Mouse (Mus musculus) E14TG2a.4 (cell line): ENCODE measurements around the gene Ostf1.

Source experiments
- CTCF ChIP-seq: conservative IDR thresholded peaks from 2 replicates; pipeline ENCODE4 v1.5.1; 2014; ENCODE audit warnings: low read length
- POU5F1 ChIP-seq: IDR thresholded peaks from 2 replicates; pipeline ENCODE4 v1.6.1; 2014; ENCODE audit warnings: low read length, borderline replicate concordance

GRCm38 (mm10) chr19:18653058-18653457 is 21.4 kb upstream of the Ostf1 start:
- no peak for TF ChIP-seq CTCF
- no peak for TF ChIP-seq POU5F1
